Mouse (Mus musculus) hindbrain, embryonic 11.5 days (tissue): ENCODE data around the gene Hspa2. TPM values are rescaled to one million over a fixed set of nuclear protein-coding genes. Genes with fewer than 3 reads are reported as not detected.

ENCODE experiments used
- ATAC-seq: fragments of 200-750 bp; cut with Nextera tagmentation; 2 replicates; pipeline ENCODE4 v1.8.0; 2017; ENCODE audit warnings: mild to moderate bottlenecking, moderate TSS enrichment, moderate library complexity; ENCODE audit not compliant: low FRiP score
- DNase-seq: peaks from one replicate; pipeline ENCODE4 v3.0.0-alpha.2; 2015; ENCODE audit warnings: low spot score
- H3K27ac ChIP-seq: fragments of 300-500 bp; sonication (generic); 2 replicates; pipeline ENCODE4 v1.5.1; 2014; ENCODE audit warnings: mild to moderate bottlenecking, low read depth, low read length
- H3K27me3 ChIP-seq: fragments of 300-500 bp; sonication (generic); 2 replicates; pipeline ENCODE4 v1.6.1; 2014; ENCODE audit warnings: mild to moderate bottlenecking, low read length, moderate library complexity, mixed read lengths; ENCODE audit not compliant: control insufficient read depth, insufficient read depth
- H3K36me3 ChIP-seq: fragments of 300-500 bp; sonication (generic); 2 replicates; pipeline ENCODE4 v1.6.1; 2014; ENCODE audit warnings: mild to moderate bottlenecking, low read length, moderate library complexity, mixed read lengths; ENCODE audit not compliant: control insufficient read depth, insufficient read depth
- H3K4me1 ChIP-seq: fragments of 300-500 bp; sonication (generic); replicated peaks from 2 replicates; pipeline ENCODE4 v1.6.1; 2014; ENCODE audit warnings: low read length, mixed read lengths; ENCODE audit not compliant: control insufficient read depth, insufficient read depth
- H3K4me2 ChIP-seq: fragments of 300-500 bp; sonication (generic); replicated peaks from 2 replicates; pipeline ENCODE4 v1.6.1; 2014; ENCODE audit warnings: mild to moderate bottlenecking, low read depth, low read length
- H3K4me3 ChIP-seq: fragments of 300-500 bp; sonication (generic); 2 replicates; pipeline ENCODE4 v1.5.1; 2014; ENCODE audit warnings: low read depth, low read length
- H3K9ac ChIP-seq: fragments of 300-500 bp; sonication (generic); 2 replicates; pipeline ENCODE4 v1.6.1; 2014; ENCODE audit warnings: low read depth, low read length
- H3K9me3 ChIP-seq: fragments of 300-500 bp; sonication (generic); 2 replicates; pipeline ENCODE4 v1.6.1; 2016; ENCODE audit warnings: low read length; ENCODE audit not compliant: control insufficient read depth
- WGBS: fragments of 180-500 bp; shearing (Covaris S2); extraction: QIAGEN DNeasy Blood & Tissue Kit; methylation state at CpG from one replicate; pipeline ENCODE4 v1.1.7; 2014; 5-methylcytosine and 5-hydroxymethylcytosine counted together
- polyA plus RNA-seq: library from polyadenylated mRNA; unstranded; fragments of >200 nt; fragmentation: Nextera tagmentation; extraction: Ambion mirVana; gene quantifications from 2 replicates; pipeline ENCODE4 v1.2.1, GENCODE M21; 2014

The Hspa2 gene
- polyA plus RNA-seq, 1 experiment from 2014 or later, result 11.2 TPM

- peaks cover 4% of the 10 kb centered on the region; the same call in 1 of the 2 replicates for H3K4me1 ChIP-seq
- DNase-seq, result no peak
- H3K4me2 ChIP-seq, result no peak overlapping the region
- no peaks in the 10 kb centered on the region for H3K36me3 ChIP-seq
- no peak overlapping the region for H3K9ac ChIP-seq
- 62% methylated on average over 4 of the region's 4 CpGs for WGBS
- H3K9me3 ChIP-seq, result no peaks in the 10 kb centered on the region
- ATAC-seq, result no peak
- H3K4me3 ChIP-seq, result no peak overlapping the region
- H3K27ac ChIP-seq, result no peak overlapping the region
- peaks cover 29% of the 10 kb centered on the region for H3K27me3 ChIP-seq
Observed at GRCm38 (mm10) chr12:76409166-76409565, 5.2 kb downstream of the Hspa2 start.

DNA sequence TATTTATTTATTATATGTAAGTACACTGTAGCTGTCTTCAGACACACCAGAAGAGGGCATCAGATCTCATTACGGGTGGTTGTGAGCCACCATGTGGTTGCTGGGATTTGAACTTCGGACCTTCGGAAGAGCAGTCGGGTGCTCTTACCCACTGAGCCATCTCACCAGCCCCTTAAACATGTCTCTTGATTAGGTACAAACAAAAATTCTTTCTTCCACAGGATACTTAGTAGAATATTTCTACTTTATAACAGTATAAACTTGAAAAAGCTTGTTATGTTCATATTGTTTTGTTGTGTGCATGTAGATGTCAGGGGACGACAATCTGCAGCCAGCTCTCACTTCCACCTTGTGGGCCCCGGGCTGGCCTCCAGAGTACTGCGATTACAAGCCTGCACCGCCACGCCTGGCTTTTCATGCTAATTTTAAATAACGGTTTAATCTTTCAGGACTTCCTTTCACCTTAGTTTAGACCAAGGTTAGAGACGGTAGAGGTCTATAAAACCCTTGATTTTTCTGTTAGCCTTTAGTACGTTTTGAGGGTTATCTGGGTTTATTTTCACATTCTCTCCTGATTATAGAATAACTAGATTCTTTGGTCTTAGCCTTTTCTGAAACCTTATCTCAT, 11.5 kb downstream of the Hspa2 start:
- Histone ChIP-seq H3K36me3 (no peaks in the 10 kb centered on the region), H3K4me1 (no peaks in the 10 kb centered on the region; the same call in 1 of the 2 replicates), H3K9me3 (no peaks in the 10 kb centered on the region), H3K4me3 (no peak overlapping the region), H3K4me2 (no peak overlapping the region), H3K27me3 (peaks cover 4% of the 10 kb centered on the region; the same call in 1 of the 2 replicates), H3K27ac (no peak overlapping the region), H3K9ac (no peak overlapping the region)
- ATAC-seq (no peak), DNase-seq (no peak)
- 88% methylated on average over 11 of the region's 12 CpGs for WGBS

GRCm38 (mm10) chr12:76417433-76417854, 13.5 kb downstream of the Hspa2 start, which contains the start of gene Ppp1r36:
Gene Ppp1r36, plus strand, starts transcription at chr12:76417538.
- Histone ChIP-seq H3K27me3 (peaks cover 4% of the 10 kb centered on the region; the same call in 1 of the 2 replicates), H3K4me1 (no peaks in the 10 kb centered on the region; the same call in 1 of the 2 replicates), H3K9me3 (no peaks in the 10 kb centered on the region), H3K9ac (0 out of 2 replicates have a peak within 1 kb of the TSS, but pooled peaks have one; percentile 47), H3K36me3 (no peaks in the 10 kb centered on the region), H3K4me2 (peak within 1 kb of the TSS; percentile 74), H3K4me3 (peak within 1 kb of the TSS; percentile 34), H3K27ac (no peak within 1 kb of the TSS)
- ATAC-seq (peak; percentile 33; the same call in 1 of the 2 replicates), DNase-seq (peak; percentile 43)
- WGBS, result 1% methylated on average over 37 of the region's 37 CpGs

DNA sequence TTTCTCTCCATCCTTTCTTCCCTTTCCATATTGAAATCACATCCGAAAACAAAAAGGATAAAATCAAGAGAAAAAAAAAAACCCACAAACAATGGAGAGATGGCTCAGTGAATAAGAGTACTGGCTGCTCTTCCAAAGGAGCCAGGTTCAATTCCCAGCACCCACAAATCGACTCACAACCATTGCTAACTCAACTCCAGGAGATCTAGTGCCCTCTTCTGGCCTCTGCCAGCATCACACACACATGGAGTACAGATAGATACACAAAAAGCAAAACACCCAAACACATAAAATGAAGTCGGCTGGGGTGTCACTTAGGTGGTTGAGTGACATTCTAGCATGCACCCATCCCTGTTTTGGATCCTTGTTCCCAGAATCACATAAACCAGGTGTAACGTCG, 14.4 kb downstream of the Hspa2 start:
- no peaks in the 10 kb centered on the region for H3K36me3 ChIP-seq
- H3K4me3 ChIP-seq, result no peak overlapping the region
- ATAC-seq (no peak), DNase-seq (no peak)
- WGBS, result 94% methylated on average over 5 of the region's 5 CpGs
- no peak overlapping the region for H3K27ac ChIP-seq
- H3K9me3 ChIP-seq, result no peaks in the 10 kb centered on the region
- no peak overlapping the region for H3K9ac ChIP-seq
- peaks cover 4% of the 10 kb centered on the region; the same call in 1 of the 2 replicates for H3K27me3 ChIP-seq
- no peaks in the 10 kb centered on the region; the same call in 1 of the 2 replicates for H3K4me1 ChIP-seq
- no peak overlapping the region for H3K4me2 ChIP-seq

DNA sequence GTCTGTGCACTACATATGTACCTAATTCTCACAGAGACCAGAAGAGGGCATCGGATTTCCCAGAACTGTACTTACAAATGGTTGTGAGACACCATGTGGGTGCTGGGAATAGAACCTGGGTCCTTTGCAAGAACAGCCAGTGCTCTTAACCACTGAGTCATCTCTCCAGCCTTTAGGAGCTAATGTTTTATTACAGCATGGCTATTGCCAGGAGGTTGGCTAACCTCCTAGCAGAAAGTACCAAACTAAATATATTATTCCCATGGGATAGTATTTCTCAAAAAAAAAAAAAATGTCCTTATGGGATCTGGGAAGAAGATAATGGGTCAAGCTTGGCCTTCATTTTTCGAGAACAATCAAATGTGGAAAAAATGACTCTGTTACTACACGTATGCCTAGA, 21.3 kb downstream of the Hspa2 start:
- Histone ChIP-seq H3K4me2 (no peak overlapping the region), H3K36me3 (no peaks in the 10 kb centered on the region), H3K4me3 (no peak overlapping the region), H3K4me1 (no peaks in the 10 kb centered on the region), H3K9ac (no peak overlapping the region), H3K27me3 (no peaks in the 10 kb centered on the region), H3K9me3 (no peaks in the 10 kb centered on the region), H3K27ac (no peak overlapping the region)
- 86% methylated on average over 3 of the region's 3 CpGs for WGBS
- no peak for ATAC-seq
- DNase-seq, result no peak

GRCm38 (mm10) chr12:76427546-76427945, 23.6 kb downstream of the Hspa2 start:
- Histone ChIP-seq H3K36me3 (no peaks in the 10 kb centered on the region), H3K27ac (no peak overlapping the region), H3K4me1 (no peaks in the 10 kb centered on the region), H3K4me3 (no peak overlapping the region), H3K27me3 (no peaks in the 10 kb centered on the region), H3K9ac (no peak overlapping the region), H3K9me3 (no peaks in the 10 kb centered on the region), H3K4me2 (no peak overlapping the region)
- ATAC-seq (no peak), DNase-seq (no peak)
- 61% methylated on average over 5 of the region's 5 CpGs for WGBS

DNA sequence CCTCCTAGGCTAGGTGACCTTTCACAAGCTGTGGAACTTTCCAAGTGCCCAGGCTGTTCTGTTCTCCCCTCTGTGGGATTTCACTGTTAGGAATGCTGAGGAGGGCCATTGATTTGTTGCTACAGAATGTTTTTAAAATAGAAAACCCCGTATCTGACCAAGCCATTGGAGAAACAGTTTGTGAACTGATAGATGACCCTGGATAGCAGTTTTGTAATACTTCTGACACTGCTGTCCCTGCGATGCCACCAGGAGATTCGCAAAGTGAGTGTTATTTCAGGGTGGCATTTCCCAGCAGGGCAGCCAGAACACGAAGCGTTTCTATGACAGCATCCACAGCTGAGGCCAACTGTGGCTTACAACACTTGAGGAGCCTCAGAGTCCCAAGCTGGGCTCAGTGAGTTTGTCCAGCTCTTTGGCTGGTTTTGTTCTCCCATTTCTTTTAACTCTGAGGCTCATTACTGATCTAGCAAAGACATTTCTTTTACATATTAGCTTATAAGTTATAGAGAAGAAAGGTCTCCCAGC, 27.0 kb downstream of the Hspa2 start:
- H3K9ac ChIP-seq, result no peak overlapping the region
- no peaks in the 10 kb centered on the region for H3K27me3 ChIP-seq
- no peak overlapping the region for H3K27ac ChIP-seq
- DNase-seq, result no peak
- WGBS, result 58% methylated on average over 5 of the region's 5 CpGs
- H3K4me1 ChIP-seq, result no peaks in the 10 kb centered on the region
- no peak overlapping the region for H3K4me2 ChIP-seq
- ATAC-seq, result no peak
- no peaks in the 10 kb centered on the region for H3K36me3 ChIP-seq
- H3K4me3 ChIP-seq, result no peak overlapping the region
- no peaks in the 10 kb centered on the region for H3K9me3 ChIP-seq

DNA sequence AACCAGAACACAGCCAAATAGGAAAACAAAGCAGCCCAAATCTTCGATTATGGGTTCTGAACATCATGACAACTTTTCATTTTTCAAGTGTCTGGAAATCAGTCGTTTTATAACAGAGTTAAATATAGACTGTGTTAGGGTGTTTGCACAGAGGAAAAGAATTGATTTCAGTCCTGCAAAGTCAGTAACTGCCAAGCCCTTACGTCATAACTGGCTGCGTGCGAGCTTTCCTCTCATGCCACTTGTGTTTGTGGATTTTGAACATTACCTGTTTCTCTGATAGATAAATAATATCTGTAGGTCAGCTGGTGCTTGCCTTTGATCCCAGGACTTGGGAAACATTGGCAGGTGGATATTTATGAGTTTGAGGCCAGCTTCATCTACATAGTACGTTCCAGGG, 27.5 kb downstream of the Hspa2 start:
- 92% methylated on average over 6 of the region's 6 CpGs for WGBS
- DNase-seq (no peak), ATAC-seq (no peak)
- H3K4me3 ChIP-seq, result no peak overlapping the region
- H3K36me3 ChIP-seq, result no peaks in the 10 kb centered on the region
- H3K27ac ChIP-seq, result no peak overlapping the region
- no peak overlapping the region for H3K9ac ChIP-seq
- no peaks in the 10 kb centered on the region for H3K4me1 ChIP-seq
- no peak overlapping the region for H3K4me2 ChIP-seq
- no peaks in the 10 kb centered on the region for H3K27me3 ChIP-seq
- no peaks in the 10 kb centered on the region for H3K9me3 ChIP-seq

GRCm38 (mm10) chr12:76434111-76434510, 30.1 kb downstream of the Hspa2 start:
- 39% methylated on average over 7 of the region's 7 CpGs for WGBS
- Histone ChIP-seq H3K27me3 (no peaks in the 10 kb centered on the region), H3K9ac (no peak overlapping the region), H3K36me3 (no peaks in the 10 kb centered on the region), H3K4me2 (no peak overlapping the region), H3K4me3 (no peak overlapping the region), H3K27ac (no peak overlapping the region), H3K4me1 (no peaks in the 10 kb centered on the region), H3K9me3 (no peaks in the 10 kb centered on the region)
- DNase-seq (no peak), ATAC-seq (no peak)
